Mouse (Mus musculus): ENCODE measurements around the gene Slc6a9. TPM values are rescaled to one million over a fixed set of nuclear protein-coding genes. Genes with fewer than 3 reads are reported as not detected.

Gene Slc6a9
- polyA plus RNA-seq, 1 experiment from 2014 or later = 9.5 TPM

DNA sequence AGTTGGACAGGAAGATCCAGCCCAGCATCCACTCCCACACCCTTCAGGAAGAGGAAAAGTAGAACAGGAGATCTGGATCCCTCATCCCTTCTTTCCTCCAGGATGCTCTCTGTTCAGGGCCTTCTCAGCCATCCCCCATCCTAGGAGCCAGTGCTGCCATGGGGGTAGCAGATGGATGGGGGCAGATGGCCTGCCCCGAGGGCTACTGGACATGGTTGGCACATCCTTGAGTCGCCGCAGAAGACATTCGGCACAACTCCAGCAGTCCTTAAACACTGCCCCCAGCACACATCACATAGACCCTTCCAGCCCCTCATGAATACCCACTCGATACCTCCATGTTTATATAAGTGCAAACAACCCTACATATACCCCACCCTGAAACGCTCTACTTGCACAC is 61.7 kb downstream of the Slc6a9 start:
- 92% methylated on average over 6 of the region's 6 CpGs for WGBS
- peaks cover 3% of the 10 kb centered on the region; the same call in 1 of the 2 replicates for H3K4me1 ChIP-seq (replicated peaks; ENCODE audit: control insufficient read depth, insufficient read depth, low read length)
- H3K9ac ChIP-seq (ENCODE audit: low read length) = no peak overlapping the region
- peaks cover 70% of the 10 kb centered on the region for H3K36me3 ChIP-seq (ENCODE audit: control insufficient read depth, insufficient read depth, low read length)
- H3K9me3 ChIP-seq (ENCODE audit: control insufficient read depth, low read length) = no peaks in the 10 kb centered on the region
- H3K4me3 ChIP-seq (ENCODE audit: low read depth, low read length) = no peak overlapping the region
- ATAC-seq (replicated peaks; ENCODE audit: low FRiP score, low TSS enrichment, low read depth) (no peak), DNase-seq (ENCODE audit: low spot score) (no peak)
- no peak overlapping the region for H3K4me2 ChIP-seq (ENCODE audit: low read length)
- no peaks in the 10 kb centered on the region for H3K27me3 ChIP-seq (replicated peaks; ENCODE audit: control insufficient read depth, insufficient read depth, low read length)
- H3K27ac ChIP-seq (ENCODE audit: low read depth) = no peak overlapping the region

DNA sequence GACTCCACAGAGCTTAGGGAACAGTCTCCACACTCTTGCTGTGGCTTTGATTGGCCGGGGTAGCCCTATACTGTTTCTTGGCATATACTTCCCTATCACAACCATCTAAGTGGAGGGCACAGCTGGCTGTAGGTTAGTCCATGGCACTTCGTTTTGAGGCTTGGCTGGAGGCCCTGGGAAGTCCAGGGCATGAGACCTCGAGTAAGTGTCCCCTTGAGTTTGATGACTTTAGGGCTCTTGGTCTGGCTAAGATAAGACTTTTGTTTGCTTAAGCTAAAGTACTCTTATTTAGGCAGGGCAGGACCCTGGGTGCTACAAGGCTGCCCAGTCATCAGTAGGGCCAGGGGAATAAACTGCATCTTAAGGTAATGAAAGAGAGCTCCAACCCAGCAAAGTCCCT is 63.8 kb downstream of the Slc6a9 start:
- Histone ChIP-seq H3K36me3 (ENCODE audit: control insufficient read depth, insufficient read depth, low read length) (peaks cover 91% of the 10 kb centered on the region), H3K4me3 (ENCODE audit: low read depth, low read length) (no peak overlapping the region), H3K9ac (ENCODE audit: low read length) (no peak overlapping the region), H3K4me2 (ENCODE audit: low read length) (no peak overlapping the region), H3K27me3 (replicated peaks; ENCODE audit: control insufficient read depth, insufficient read depth, low read length) (no peaks in the 10 kb centered on the region), H3K4me1 (replicated peaks; ENCODE audit: control insufficient read depth, insufficient read depth, low read length) (no peaks in the 10 kb centered on the region), H3K27ac (ENCODE audit: low read depth) (no peak overlapping the region), H3K9me3 (ENCODE audit: control insufficient read depth, low read length) (no peaks in the 10 kb centered on the region)
- DNase-seq (ENCODE audit: low spot score) (no peak), ATAC-seq (replicated peaks; ENCODE audit: low FRiP score, low TSS enrichment, low read depth) (no peak)
- 81% methylated on average over 3 of the region's 3 CpGs for WGBS

DNA sequence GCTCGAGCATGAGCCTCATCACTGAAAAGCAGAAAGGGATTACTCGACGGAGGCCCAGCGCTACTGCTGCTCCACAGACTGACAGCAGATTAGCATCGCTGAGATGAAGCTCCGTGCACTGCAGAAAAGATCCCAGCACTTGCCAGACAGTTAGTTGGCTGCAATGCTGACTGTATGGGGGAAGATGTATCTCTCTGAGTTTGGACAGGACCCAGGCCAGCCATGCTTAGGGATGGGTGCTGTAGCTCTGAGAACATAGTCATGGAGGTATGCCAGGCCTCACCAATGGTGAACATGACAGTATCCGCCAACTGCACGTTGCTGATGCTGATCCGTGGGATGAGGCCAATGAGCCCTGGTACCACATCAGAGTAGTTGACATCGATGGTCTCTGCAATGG is 69.8 kb downstream of the Slc6a9 start:
- H3K36me3 ChIP-seq (ENCODE audit: control insufficient read depth, insufficient read depth, low read length) = peaks cover 80% of the 10 kb centered on the region

DNA sequence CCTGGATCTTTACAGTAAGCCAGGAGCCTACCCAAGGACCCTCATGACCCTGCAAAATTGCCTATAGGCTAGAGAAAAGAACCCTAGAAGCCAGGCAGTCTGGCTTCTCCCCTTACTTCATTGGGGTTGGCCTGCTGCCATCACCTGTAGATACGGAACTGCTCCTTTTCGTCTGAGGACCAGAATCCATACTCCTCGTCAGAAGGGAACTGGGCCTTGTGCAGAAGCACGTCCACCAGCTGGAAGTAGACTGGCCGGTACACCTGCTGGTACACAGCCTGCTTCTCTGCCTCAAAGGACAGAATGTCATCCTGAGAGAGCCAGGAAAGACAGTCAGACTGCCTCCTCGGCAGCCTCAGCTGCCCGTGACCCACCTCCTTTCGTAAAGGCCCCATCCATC is 70.5 kb downstream of the Slc6a9 start:
- no peak for ATAC-seq (replicated peaks; ENCODE audit: low FRiP score, low TSS enrichment, low read depth)
- 93% methylated on average over 8 of the region's 8 CpGs for WGBS
- Histone ChIP-seq H3K27me3 (replicated peaks; ENCODE audit: control insufficient read depth, insufficient read depth, low read length) (no peaks in the 10 kb centered on the region), H3K9me3 (ENCODE audit: control insufficient read depth, low read length) (no peaks in the 10 kb centered on the region), H3K4me2 (ENCODE audit: low read length) (no peak overlapping the region), H3K9ac (ENCODE audit: low read length) (no peak overlapping the region), H3K27ac (ENCODE audit: low read depth) (no peak overlapping the region), H3K4me1 (replicated peaks; ENCODE audit: control insufficient read depth, insufficient read depth, low read length) (0 out of 2 replicates have a peak, but pooled peaks cover 5% of the 10 kb centered on the region), H3K36me3 (ENCODE audit: control insufficient read depth, insufficient read depth, low read length) (peaks cover 74% of the 10 kb centered on the region), H3K4me3 (ENCODE audit: low read depth, low read length) (no peak overlapping the region)
- no peak for DNase-seq (ENCODE audit: low spot score)

More for the DNA sequence above, 69.8 kb downstream of the Slc6a9 start:
- Histone ChIP-seq H3K27me3 (replicated peaks; ENCODE audit: control insufficient read depth, insufficient read depth, low read length) (no peaks in the 10 kb centered on the region), H3K9me3 (ENCODE audit: control insufficient read depth, low read length) (no peaks in the 10 kb centered on the region), H3K4me2 (ENCODE audit: low read length) (no peak overlapping the region), H3K9ac (ENCODE audit: low read length) (no peak overlapping the region), H3K4me1 (replicated peaks; ENCODE audit: control insufficient read depth, insufficient read depth, low read length) (0 out of 2 replicates have a peak, but pooled peaks cover 5% of the 10 kb centered on the region), H3K4me3 (ENCODE audit: low read depth, low read length) (no peak overlapping the region), H3K27ac (ENCODE audit: low read depth) (no peak overlapping the region)
- 89% methylated on average over 10 of the region's 10 CpGs for WGBS
- no peak for ATAC-seq (replicated peaks; ENCODE audit: low FRiP score, low TSS enrichment, low read depth)
- no peak for DNase-seq (ENCODE audit: low spot score)

DNA sequence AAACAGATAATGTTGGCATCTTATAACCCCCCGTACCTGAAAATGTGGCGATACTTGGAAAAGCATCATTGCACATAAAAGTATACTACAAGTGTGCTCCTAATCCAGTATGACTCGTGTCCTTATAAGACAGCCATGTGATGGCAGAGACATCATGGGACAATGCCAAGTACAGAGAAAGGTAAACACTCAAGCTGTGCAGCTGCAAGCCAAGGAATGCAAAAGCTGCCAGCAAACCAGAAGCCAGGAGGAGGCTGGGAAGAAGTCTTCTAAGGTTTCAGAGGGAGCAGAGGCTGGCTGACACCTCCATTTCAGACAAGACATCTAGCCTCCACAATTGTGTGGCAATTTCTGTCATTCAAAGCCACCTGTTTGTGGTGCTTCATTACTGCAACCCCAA is 71.9 kb downstream of the Slc6a9 start:
- Histone ChIP-seq H3K4me2 (ENCODE audit: low read length) (no peak overlapping the region), H3K27ac (ENCODE audit: low read depth) (no peak overlapping the region), H3K9ac (ENCODE audit: low read length) (no peak overlapping the region), H3K36me3 (ENCODE audit: control insufficient read depth, insufficient read depth, low read length) (peaks cover 62% of the 10 kb centered on the region), H3K9me3 (ENCODE audit: control insufficient read depth, low read length) (no peaks in the 10 kb centered on the region), H3K27me3 (replicated peaks; ENCODE audit: control insufficient read depth, insufficient read depth, low read length) (no peaks in the 10 kb centered on the region), H3K4me1 (replicated peaks; ENCODE audit: control insufficient read depth, insufficient read depth, low read length) (0 out of 2 replicates have a peak, but pooled peaks cover 5% of the 10 kb centered on the region), H3K4me3 (ENCODE audit: low read depth, low read length) (no peak overlapping the region)
- DNase-seq (ENCODE audit: low spot score) = no peak
- 91% methylated on average over 3 of the region's 3 CpGs for WGBS
- ATAC-seq (replicated peaks; ENCODE audit: low FRiP score, low TSS enrichment, low read depth) = no peak

DNA sequence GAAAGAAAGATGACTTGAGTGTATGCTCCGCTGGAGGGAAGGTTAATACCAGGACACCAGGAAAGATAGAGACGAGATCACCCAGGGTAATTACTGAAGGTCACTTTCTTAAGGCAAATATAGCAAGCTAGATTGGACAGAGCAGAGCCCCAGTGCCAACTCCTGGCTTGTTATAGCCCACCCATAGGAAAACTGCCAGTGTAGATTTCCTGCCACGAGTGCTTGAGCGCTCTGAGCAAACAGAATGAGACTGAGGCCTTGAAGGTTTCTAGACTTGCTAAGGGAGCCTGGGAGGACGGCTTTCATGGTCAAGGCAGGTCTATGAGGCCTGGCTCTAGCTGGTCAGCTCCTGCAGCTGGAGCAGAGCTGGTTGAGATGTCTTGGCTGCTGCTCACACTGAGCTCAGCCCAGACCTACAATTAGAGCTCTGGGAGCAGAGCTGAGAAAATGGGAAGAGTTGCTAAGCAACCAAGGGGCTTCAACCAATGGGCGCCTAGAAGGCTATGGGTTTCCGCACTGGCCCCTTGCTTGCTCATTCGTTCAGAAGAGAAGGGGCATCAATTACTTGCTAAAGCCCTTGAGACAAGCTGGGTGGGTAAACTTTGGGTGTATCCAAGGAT is 74.6 kb downstream of the Slc6a9 start:
- Histone ChIP-seq H3K4me3 (ENCODE audit: low read depth, low read length) (no peak overlapping the region), H3K27ac (ENCODE audit: low read depth) (no peak overlapping the region), H3K27me3 (replicated peaks; ENCODE audit: control insufficient read depth, insufficient read depth, low read length) (no peaks in the 10 kb centered on the region), H3K9ac (ENCODE audit: low read length) (no peak overlapping the region), H3K4me1 (replicated peaks; ENCODE audit: control insufficient read depth, insufficient read depth, low read length) (peaks cover 21% of the 10 kb centered on the region), H3K36me3 (ENCODE audit: control insufficient read depth, insufficient read depth, low read length) (peaks cover 46% of the 10 kb centered on the region), H3K9me3 (ENCODE audit: control insufficient read depth, low read length) (no peaks in the 10 kb centered on the region), H3K4me2 (ENCODE audit: low read length) (peak overlapping the region; percentile 4; the same call in 1 of the 2 replicates)
- ATAC-seq (replicated peaks; ENCODE audit: low FRiP score, low TSS enrichment, low read depth) (no peak), DNase-seq (ENCODE audit: low spot score) (no peak)
- 76% methylated on average over 8 of the region's 8 CpGs for WGBS

DNA sequence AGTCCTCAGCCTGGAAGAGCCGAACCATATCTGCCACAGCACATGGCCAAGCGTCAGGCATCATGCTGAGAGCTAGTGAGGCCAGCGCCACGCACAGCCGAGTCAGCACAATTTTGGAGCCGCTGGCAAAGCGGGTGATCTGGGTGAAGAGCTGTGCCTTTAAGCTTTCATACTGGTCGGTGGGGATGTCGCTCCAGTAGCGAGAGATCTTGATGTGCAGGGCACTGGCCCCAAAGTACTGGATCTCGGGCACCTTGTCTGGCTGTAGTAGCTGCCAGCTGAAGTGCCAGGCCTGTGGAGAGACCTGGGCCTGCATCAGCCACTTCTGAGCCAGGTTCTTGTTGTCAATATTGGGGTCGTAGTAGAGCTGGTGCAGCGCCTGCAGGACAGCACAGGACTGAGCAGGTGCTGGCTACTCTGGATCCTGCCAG is 77.8 kb downstream of the Slc6a9 start:
- DNase-seq (ENCODE audit: low spot score) = no peak
- H3K4me1 ChIP-seq (replicated peaks; ENCODE audit: control insufficient read depth, insufficient read depth, low read length) = peaks cover 30% of the 10 kb centered on the region
- H3K9ac ChIP-seq (ENCODE audit: low read length) = no peak overlapping the region
- H3K36me3 ChIP-seq (ENCODE audit: control insufficient read depth, insufficient read depth, low read length) = peaks cover 20% of the 10 kb centered on the region
- ATAC-seq (replicated peaks; ENCODE audit: low FRiP score, low TSS enrichment, low read depth) = no peak
- 92% methylated on average over 13 of the region's 13 CpGs for WGBS
- H3K27ac ChIP-seq (ENCODE audit: low read depth) = no peak overlapping the region
- no peaks in the 10 kb centered on the region for H3K9me3 ChIP-seq (ENCODE audit: control insufficient read depth, low read length)
- H3K4me3 ChIP-seq (ENCODE audit: low read depth, low read length) = no peak overlapping the region
- H3K27me3 ChIP-seq (replicated peaks; ENCODE audit: control insufficient read depth, insufficient read depth, low read length) = no peaks in the 10 kb centered on the region
- H3K4me2 ChIP-seq (ENCODE audit: low read length) = no peak overlapping the region

DNA sequence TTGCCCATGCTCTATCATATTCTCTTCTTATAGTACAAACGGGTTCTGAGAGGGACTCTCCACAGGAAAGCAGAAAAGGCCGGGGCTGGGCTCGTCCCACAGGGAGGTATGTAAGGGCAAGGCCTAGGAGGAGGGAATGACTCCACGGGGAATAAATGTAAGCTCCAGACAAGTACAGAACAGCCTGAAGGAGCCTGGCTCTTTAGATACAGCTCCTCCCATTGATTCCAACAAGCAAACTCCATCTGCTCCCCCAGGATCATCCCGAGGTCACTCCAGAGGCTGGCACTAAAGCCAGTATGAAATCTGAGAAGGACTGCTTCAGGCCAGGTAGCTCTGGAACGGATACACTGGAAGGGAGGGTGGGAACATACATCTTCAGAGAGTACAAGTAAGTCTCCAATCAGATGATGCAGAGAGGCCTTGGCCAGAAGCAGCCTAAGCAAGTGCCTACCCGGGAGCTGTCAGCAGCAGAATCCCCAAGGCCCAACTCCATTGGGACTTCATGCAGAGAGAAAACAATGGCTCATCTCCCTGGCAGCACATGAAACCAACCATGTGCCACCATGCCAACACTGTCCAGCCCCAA is 78.5 kb downstream of the Slc6a9 start:
- H3K9me3 ChIP-seq (ENCODE audit: control insufficient read depth, low read length) = no peaks in the 10 kb centered on the region
- peaks cover 20% of the 10 kb centered on the region for H3K36me3 ChIP-seq (ENCODE audit: control insufficient read depth, insufficient read depth, low read length)
- H3K9ac ChIP-seq (ENCODE audit: low read length) = no peak overlapping the region
- no peak overlapping the region for H3K27ac ChIP-seq (ENCODE audit: low read depth)
- H3K4me3 ChIP-seq (ENCODE audit: low read depth, low read length) = no peak overlapping the region
- WGBS = 46% methylated on average over 7 of the region's 7 CpGs
- no peaks in the 10 kb centered on the region for H3K27me3 ChIP-seq (replicated peaks; ENCODE audit: control insufficient read depth, insufficient read depth, low read length)
- DNase-seq (ENCODE audit: low spot score) = no peak
- ATAC-seq (replicated peaks; ENCODE audit: low FRiP score, low TSS enrichment, low read depth) = no peak
- peak overlapping the region; percentile 84 for H3K4me2 ChIP-seq (ENCODE audit: low read length)
- H3K4me1 ChIP-seq (replicated peaks; ENCODE audit: control insufficient read depth, insufficient read depth, low read length) = peaks cover 33% of the 10 kb centered on the region

DNA sequence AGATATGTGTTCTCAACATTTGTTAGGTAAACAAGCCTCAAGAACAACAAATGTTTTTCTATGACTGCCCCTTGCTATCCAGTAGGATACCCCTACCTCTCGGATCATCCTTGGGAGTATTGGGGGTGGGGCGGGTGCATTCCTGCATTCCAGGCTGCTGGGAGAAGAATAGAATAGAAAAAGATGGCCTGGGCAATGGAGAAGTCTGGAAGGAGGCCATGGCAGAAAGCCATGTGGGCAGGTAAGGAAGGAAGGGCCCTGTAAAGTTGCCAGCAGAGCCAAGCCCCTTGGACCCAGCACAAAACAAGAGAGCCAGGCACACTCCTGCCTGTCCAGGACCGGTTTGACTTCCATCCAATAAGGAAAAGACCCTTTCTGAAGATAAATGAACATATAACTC is 79.1 kb downstream of the Slc6a9 start:
- 50% methylated on average over 3 of the region's 3 CpGs for WGBS
- DNase-seq (ENCODE audit: low spot score) = no peak
- peaks cover 15% of the 10 kb centered on the region for H3K36me3 ChIP-seq (ENCODE audit: control insufficient read depth, insufficient read depth, low read length)
- H3K9me3 ChIP-seq (ENCODE audit: control insufficient read depth, low read length) = no peaks in the 10 kb centered on the region
- no peaks in the 10 kb centered on the region for H3K27me3 ChIP-seq (replicated peaks; ENCODE audit: control insufficient read depth, insufficient read depth, low read length)
- peaks cover 36% of the 10 kb centered on the region for H3K4me1 ChIP-seq (replicated peaks; ENCODE audit: control insufficient read depth, insufficient read depth, low read length)
- H3K4me3 ChIP-seq (ENCODE audit: low read depth, low read length) = peak overlapping the region; percentile 85
- no peak overlapping the region for H3K27ac ChIP-seq (ENCODE audit: low read depth)
- peak overlapping the region; percentile 84 for H3K4me2 ChIP-seq (ENCODE audit: low read length)
- H3K9ac ChIP-seq (ENCODE audit: low read length) = no peak overlapping the region
- no peak for ATAC-seq (replicated peaks; ENCODE audit: low FRiP score, low TSS enrichment, low read depth)
